Mouse (Mus musculus) kidney, adult 2 months (tissue): Measurements from ENCODE around the gene Kif28.

ENCODE experiments used
- CTCF ChIP-seq: fragments of 200-500 bp; conservative IDR thresholded peaks from 2 replicates; pipeline ENCODE4 v1.5.1; 2011; ENCODE audit warnings: low read depth, mild to moderate bottlenecking, control low read depth, low read length, moderate library complexity, mixed read lengths; ENCODE audit not compliant: insufficient read depth, insufficient read length
- POLR2A ChIP-seq: fragments of 200-500 bp; IDR thresholded peaks from one replicate; pipeline ENCODE4 v1.6.1; 2011; ENCODE audit warnings: low read depth, low read length, control low read depth

DNA sequence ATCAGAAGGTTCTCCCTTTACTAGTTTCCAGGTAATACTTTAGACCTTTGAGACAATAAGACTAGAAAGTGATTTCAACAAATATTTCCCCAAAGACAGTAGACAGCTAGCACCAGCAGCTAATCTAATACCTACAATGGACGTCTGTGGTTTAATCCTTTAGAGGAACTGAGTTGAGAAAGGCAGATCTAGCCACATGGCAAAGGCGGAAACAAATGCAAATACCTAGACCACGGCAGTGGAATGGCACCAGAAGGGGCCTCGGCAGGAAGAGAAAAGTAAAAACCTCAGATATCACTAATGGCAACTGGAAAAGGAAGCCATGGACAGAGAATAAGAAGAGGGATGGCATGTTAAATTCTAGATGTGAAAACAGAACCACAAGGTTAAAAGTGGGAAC lies 42.2 kb upstream of the Kif28 start:
- no peak for TF ChIP-seq CTCF
- TF ChIP-seq POLR2A, result no peak
